Mouse (Mus musculus) myocyte (in vitro differentiated cells): ENCODE measurements at regions not wholly inside any gene's neighbourhood (a gene's known extent, or its start where the extent isn't known, plus 50 kb on each side); places are given as distances from the start of the nearest gene placed in this dataset.

Source experiments
- H3K27me3 ChIP-seq: one replicate; pipeline ENCODE4 v1.6.1; 2011; ENCODE audit not compliant: control insufficient read depth, insufficient read depth, insufficient read length
- H3K36me3 ChIP-seq: one replicate; pipeline ENCODE4 v1.6.1; 2011; ENCODE audit not compliant: control insufficient read depth, insufficient read depth
- H3K4me2 ChIP-seq: one replicate; pipeline ENCODE4 v1.6.1; 2011; ENCODE audit warnings: low read depth, control low read depth
- H3K4me3 ChIP-seq: one replicate; pipeline ENCODE4 v1.5.1; 2011; ENCODE audit warnings: mild to moderate bottlenecking, control low read depth, moderate library complexity
- H3K79me2 ChIP-seq: one replicate; pipeline ENCODE4 v1.6.1; 2011; ENCODE audit not compliant: control insufficient read depth, insufficient read depth
- H3ac ChIP-seq: one replicate; pipeline ENCODE4 v1.6.1; 2011; ENCODE audit not compliant: control insufficient read depth, insufficient read length
- CEBPB ChIP-seq: IDR thresholded peaks from 2 replicates; pipeline ENCODE4 v1.6.1; 2011; ENCODE audit warnings: mild to moderate bottlenecking, moderate library complexity; ENCODE audit not compliant: poor library complexity, insufficient read depth, severe bottlenecking
- E2F4 ChIP-seq: IDR thresholded peaks from one replicate; pipeline ENCODE4 v1.6.1; 2011; ENCODE audit warnings: mild to moderate bottlenecking, control low read depth, moderate library complexity; ENCODE audit not compliant: insufficient read depth
- MAX ChIP-seq: IDR thresholded peaks from one replicate; pipeline ENCODE4 v1.6.1; 2011; ENCODE audit warnings: low read depth, mild to moderate bottlenecking, control low read depth
- MYOD1 ChIP-seq, 3 experiments: IDR thresholded peaks; one replicate each; pipeline ENCODE4 v1.6.1; 2011; ENCODE audit warnings: control low read depth in 2 of 3, low read depth in 2 of 3, mild to moderate bottlenecking in 2 of 3, moderate library complexity in 1 of 3; ENCODE audit not compliant: insufficient read length in 2 of 3, control insufficient read depth in 1 of 3
- MYOG ChIP-seq, 3 experiments: IDR thresholded peaks; one replicate each; pipeline ENCODE4 v1.6.1; 2011; ENCODE audit warnings: control low read depth in 2 of 3, low read depth in 2 of 3, mild to moderate bottlenecking in 2 of 3; ENCODE audit not compliant: insufficient read length in 2 of 3, control insufficient read depth in 1 of 3, insufficient read depth in 1 of 3
- POLR2A ChIP-seq: IDR thresholded peaks from one replicate; pipeline ENCODE4 v1.6.1; 2011; ENCODE audit warnings: low read depth, mild to moderate bottlenecking, control low read depth, moderate library complexity; ENCODE audit not compliant: insufficient read length
- POLR2AphosphoS2 ChIP-seq: IDR thresholded peaks from one replicate; pipeline ENCODE4 v1.6.1; 2011; ENCODE audit warnings: low read depth, control low read depth; ENCODE audit not compliant: insufficient read length
- REST ChIP-seq: IDR thresholded peaks from one replicate; pipeline ENCODE4 v1.6.1; 2011; ENCODE audit warnings: mild to moderate bottlenecking, control low read depth, moderate library complexity; ENCODE audit not compliant: insufficient read depth, insufficient read length
- SRF ChIP-seq: IDR thresholded peaks from one replicate; pipeline ENCODE4 v1.6.1; 2011; ENCODE audit warnings: low read depth; ENCODE audit not compliant: control insufficient read depth, insufficient read length
- TCF12 ChIP-seq: IDR thresholded peaks from one replicate; pipeline ENCODE4 v1.6.1; 2011; ENCODE audit warnings: mild to moderate bottlenecking, control low read depth; ENCODE audit not compliant: poor library complexity, insufficient read depth, severe bottlenecking
- TCF3 ChIP-seq: IDR thresholded peaks from one replicate; pipeline ENCODE4 v1.6.1; 2011; ENCODE audit warnings: low read depth, control low read depth; ENCODE audit not compliant: insufficient read length
- USF1 ChIP-seq: IDR thresholded peaks from one replicate; pipeline ENCODE4 v1.6.1; 2011; ENCODE audit warnings: low read depth, mild to moderate bottlenecking, control low read depth, moderate library complexity

DNA sequence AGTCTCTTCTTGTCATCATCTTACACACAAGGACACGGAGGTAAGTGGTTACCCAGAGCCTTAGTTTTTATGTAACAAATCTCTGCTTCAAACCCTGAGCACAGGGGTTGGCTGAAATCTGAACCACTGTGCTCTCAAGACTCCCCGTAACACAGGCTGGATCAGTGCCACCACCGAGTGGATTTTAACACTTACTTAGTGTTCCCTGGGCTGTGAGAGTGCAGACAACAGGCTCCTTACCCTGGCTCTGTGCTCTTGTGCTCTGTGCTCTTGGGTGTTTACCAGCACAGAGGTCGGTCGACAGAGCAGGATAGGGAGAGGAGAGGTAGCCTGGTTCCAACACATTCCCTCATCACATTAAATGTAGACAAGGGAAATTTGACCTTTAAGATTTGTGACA, 134.9 kb downstream of the Cartpt start:
- Histone ChIP-seq H3K4me3 (no peak overlapping the region), H3K79me2 (no peaks in the 10 kb centered on the region), H3K27me3 (no peaks in the 10 kb centered on the region), H3ac (no peak overlapping the region), H3K36me3 (no peaks in the 10 kb centered on the region), H3K4me2 (no peak overlapping the region)
- no peak for TF ChIP-seq MYOG (IDR thresholded peaks at IDR 0.05; ENCODE audit: control insufficient read depth in 1 of 3, insufficient read depth in 1 of 3, insufficient read length in 2 of 3, low read depth in 2 of 3)
- TF ChIP-seq REST: no peak
- TF ChIP-seq POLR2AphosphoS2: no peak
- no peak for TF ChIP-seq MYOD1 (IDR thresholded peaks at IDR 0.05; ENCODE audit: control insufficient read depth in 1 of 3, insufficient read length in 2 of 3, low read depth in 2 of 3)
- no peak for TF ChIP-seq TCF3
- TF ChIP-seq MAX: no peak
- TF ChIP-seq CEBPB: no peak
- TF ChIP-seq USF1: no peak
- no peak for TF ChIP-seq POLR2A
- TF ChIP-seq SRF: no peak
- TF ChIP-seq E2F4: no peak
- no peak for TF ChIP-seq TCF12

DNA sequence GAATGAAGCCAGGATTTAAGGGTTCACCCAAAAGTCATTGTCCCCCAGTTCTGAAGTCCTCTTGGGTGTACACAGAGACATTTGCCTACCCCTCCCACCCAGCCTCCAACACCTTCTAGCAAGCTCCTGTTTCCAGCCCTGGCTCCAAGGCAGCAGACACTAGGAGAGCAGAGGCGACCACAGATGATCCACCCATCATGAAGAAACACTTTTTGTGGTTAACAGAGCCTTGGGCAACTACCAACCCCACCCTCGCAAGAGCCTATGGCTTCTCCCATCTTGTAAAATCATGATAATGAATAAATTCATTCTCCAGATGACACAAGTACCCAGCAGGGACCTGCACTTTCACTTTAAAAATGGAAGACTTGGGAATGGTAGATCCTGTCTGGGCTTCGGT, 136.1 kb downstream of the Cartpt start:
- TF ChIP-seq MYOG (IDR thresholded peaks at IDR 0.05; ENCODE audit: control insufficient read depth in 1 of 3, insufficient read depth in 1 of 3, insufficient read length in 2 of 3, low read depth in 2 of 3) (no peak), POLR2AphosphoS2 (no peak), MAX (no peak), REST (no peak), SRF (no peak), CEBPB (no peak)

DNA sequence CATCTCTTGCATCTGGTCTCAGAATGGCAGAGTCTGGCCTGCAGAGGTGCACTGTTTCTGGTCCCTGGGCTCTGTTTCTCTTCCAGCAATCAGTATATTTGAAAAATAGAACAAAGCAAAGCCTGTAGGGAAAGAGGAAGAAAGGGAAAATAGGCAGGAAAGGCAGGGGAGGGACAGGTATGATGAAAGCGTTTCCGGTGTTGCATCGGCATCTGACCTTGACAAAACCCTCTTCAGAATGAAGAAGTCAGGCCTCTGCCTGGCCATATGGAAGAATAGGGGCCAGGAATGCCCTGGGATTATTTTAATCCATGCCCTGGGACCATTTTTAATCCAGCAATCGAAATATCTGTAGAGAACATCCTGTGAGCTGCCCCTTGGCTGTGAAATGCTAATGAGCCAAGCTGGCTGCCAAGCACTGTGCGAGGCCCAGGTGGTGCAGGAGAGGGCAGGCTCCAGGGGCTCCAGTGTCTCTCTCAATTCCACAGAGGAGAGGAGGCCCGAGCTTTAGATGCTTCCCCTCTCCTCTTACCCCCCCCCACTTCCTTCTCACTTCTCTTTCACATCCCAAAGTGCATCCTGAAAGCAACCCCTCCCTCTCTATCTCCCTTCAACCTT, 136.7 kb downstream of the Cartpt start:
- Histone ChIP-seq H3K36me3 (no peaks in the 10 kb centered on the region), H3ac (no peak overlapping the region), H3K4me2 (no peak overlapping the region), H3K79me2 (no peaks in the 10 kb centered on the region), H3K27me3 (no peaks in the 10 kb centered on the region), H3K4me3 (no peak overlapping the region)
- TF ChIP-seq MAX (no peak), SRF (no peak), TCF3 (no peak), MYOG (IDR thresholded peaks at IDR 0.05; ENCODE audit: control insufficient read depth in 1 of 3, insufficient read depth in 1 of 3, insufficient read length in 2 of 3, low read depth in 2 of 3) (no peak)

More for the DNA sequence above, 136.1 kb downstream of the Cartpt start:
- no peak overlapping the region for H3ac ChIP-seq
- no peaks in the 10 kb centered on the region for H3K79me2 ChIP-seq
- H3K27me3 ChIP-seq: no peaks in the 10 kb centered on the region
- H3K4me2 ChIP-seq: peak overlapping the region; percentile 3
- no peaks in the 10 kb centered on the region for H3K36me3 ChIP-seq
- no peak overlapping the region for H3K4me3 ChIP-seq

DNA sequence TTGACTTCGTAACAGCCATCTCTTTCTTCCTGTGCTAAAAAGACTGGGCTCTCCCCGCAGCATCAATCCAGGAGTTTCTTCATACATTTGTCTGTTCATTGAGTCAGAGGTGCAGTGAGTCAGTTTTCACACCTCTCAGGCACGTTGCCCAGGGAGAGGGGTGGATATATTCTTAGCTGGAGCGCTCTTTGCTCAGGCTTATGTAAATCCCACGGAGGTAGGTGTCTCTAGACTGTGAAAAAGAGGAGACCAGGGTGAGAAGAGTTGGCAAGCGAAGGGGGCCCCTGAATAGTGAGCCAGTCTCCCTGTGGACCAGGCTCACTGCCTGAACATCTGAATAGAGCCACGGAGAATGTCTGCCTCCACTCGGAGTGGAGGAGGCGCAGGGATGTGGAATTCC, 139.0 kb downstream of the Cartpt start:
- no peak for TF ChIP-seq MYOG (IDR thresholded peaks at IDR 0.05; ENCODE audit: control insufficient read depth in 1 of 3, insufficient read depth in 1 of 3, insufficient read length in 2 of 3, low read depth in 2 of 3)
- no peak for TF ChIP-seq CEBPB
- no peak overlapping the region for H3K4me2 ChIP-seq
- H3K79me2 ChIP-seq: no peaks in the 10 kb centered on the region
- H3ac ChIP-seq: no peak overlapping the region
- peaks cover 3% of the 10 kb centered on the region for H3K27me3 ChIP-seq
- H3K4me3 ChIP-seq: no peak overlapping the region
- no peaks in the 10 kb centered on the region for H3K36me3 ChIP-seq

DNA sequence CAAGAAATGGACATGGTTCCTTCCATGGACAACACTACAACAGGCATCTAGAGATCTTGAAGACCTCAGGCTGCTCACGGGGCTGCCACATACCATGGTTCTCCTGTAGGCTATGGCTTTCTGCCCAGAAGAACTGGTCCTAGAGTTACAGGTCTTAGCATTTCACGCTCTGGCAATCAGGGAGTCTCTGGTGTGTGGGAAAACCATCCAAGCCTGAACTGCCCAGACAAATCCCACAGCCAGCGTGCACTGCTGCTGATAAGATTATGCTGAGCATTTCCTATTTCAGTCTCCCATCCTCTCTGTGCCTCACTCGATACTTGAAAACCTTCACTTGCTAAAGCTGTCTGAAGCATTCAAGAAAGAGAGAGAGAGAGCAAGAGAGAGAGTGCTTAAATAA, 139.5 kb downstream of the Cartpt start:
- Histone ChIP-seq H3K4me2 (no peak overlapping the region), H3K36me3 (no peaks in the 10 kb centered on the region), H3K27me3 (peaks cover 3% of the 10 kb centered on the region), H3K79me2 (no peaks in the 10 kb centered on the region), H3ac (no peak overlapping the region), H3K4me3 (no peak overlapping the region)
- TF ChIP-seq REST (no peak), MAX (no peak), POLR2A (no peak), CEBPB (no peak), POLR2AphosphoS2 (no peak), E2F4 (no peak), TCF12 (no peak), TCF3 (no peak), USF1 (no peak), MYOG (IDR thresholded peaks at IDR 0.05; ENCODE audit: control insufficient read depth in 1 of 3, insufficient read depth in 1 of 3, insufficient read length in 2 of 3, low read depth in 2 of 3) (no peak)
